Mouse (Mus musculus) spleen, adult 18-20 months (tissue): ENCODE measurements around the gene Dysf.

ENCODE experiments used
- DNase-seq, 2 experiments: peaks; one replicate each; pipeline ENCODE4 v3.0.0; 2022; ENCODE audit warnings: mixed read lengths in 2 of 2

Dysf gene

GRCm38 (mm10) chr6:84235365-84235764, 227.0 kb downstream of the Dysf start:
- DNase-seq, result no peak

GRCm38 (mm10) chr6:84243385-84243784, 235.0 kb downstream of the Dysf start:
- DNase-seq, result no peak

- no peak for DNase-seq
Observed at GRCm38 (mm10) chr6:84246101-84246760, 237.8 kb downstream of the Dysf start.

GRCm38 (mm10) chr6:84246979-84247378, 238.6 kb downstream of the Dysf start:
- no peak for DNase-seq
